30 mouse cellular contexts compared by ENCODE assay signal in the genomic region with DNA sequence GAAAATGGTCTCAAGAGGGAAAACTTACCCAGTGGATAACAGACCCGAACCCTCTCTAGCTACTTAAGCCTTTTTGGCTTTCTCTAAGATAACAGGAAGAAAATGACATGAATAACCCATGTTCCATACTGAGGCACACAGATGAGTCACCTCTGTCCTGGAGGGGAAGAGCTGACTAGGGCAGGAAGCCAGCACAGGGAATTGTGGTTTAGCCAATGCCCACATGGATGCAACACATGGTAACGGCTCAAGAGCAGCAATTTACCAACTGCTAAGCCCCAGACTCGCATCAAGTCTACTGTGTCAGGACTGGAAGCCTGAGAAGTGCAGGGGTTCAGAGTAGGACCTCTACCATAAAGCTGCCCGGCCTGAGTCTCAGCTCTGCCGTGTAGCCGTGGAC. TPM values are rescaled to one million over a fixed set of nuclear protein-coding genes. Genes with fewer than 3 reads are reported as not detected.
DNase-seq lines count a peak whose midpoint lies in the region; ATAC-seq and TF ChIP-seq lines count a peak whose summit lies in the region.
"Had no signal": no experiment of that assay in that cellular context is flagged by ENCODE, and none has a peak within 500 bp of the region (broad histone marks: within the 10 kb centered on the region; RNA-seq: fewer than 3 reads in every experiment).

No protein-coding gene starts in this region.

- no peak overlapping the region for H3K4me3 ChIP-seq in hindbrain, embryonic 14.5 days (replicated peaks; ENCODE audit: low read length)
- H3K4me3 ChIP-seq in hindbrain, postnatal 0 days (ENCODE audit: low read length), result no peak overlapping the region
- no peak overlapping the region for H3K4me3 ChIP-seq in CH12.LX (replicated peaks in 1 of 3; ENCODE audit: low read depth in 2 of 3, low read length in 2 of 3, poor library complexity in 1 of 3)
- H3K4me3 ChIP-seq in midbrain, embryonic 11.5 days (ENCODE audit: low read depth, low read length), result no peak overlapping the region
- H3K4me3 ChIP-seq in lung, postnatal 0 days (ENCODE audit: low read depth, low read length), result no peak overlapping the region
- H3K4me3 ChIP-seq: embryonic facial prominence, embryonic 10.5 days; forebrain, embryonic 15.5 days; limb, embryonic 12.5 days had no signal

- H3K9me3 ChIP-seq in hindbrain, embryonic 14.5 days (ENCODE audit: control insufficient read depth, low read length), result no peaks in the 10 kb centered on the region
- H3K9me3 ChIP-seq in hindbrain, postnatal 0 days (ENCODE audit: low read length), result no peaks in the 10 kb centered on the region
- H3K9me3 ChIP-seq in CH12.LX (replicated peaks; ENCODE audit: low read length), result no peaks in the 10 kb centered on the region
- no peaks in the 10 kb centered on the region for H3K9me3 ChIP-seq in midbrain, embryonic 11.5 days (ENCODE audit: control insufficient read depth, low read length)
- H3K9me3 ChIP-seq in lung, postnatal 0 days (ENCODE audit: low read length), result no peaks in the 10 kb centered on the region
- H3K9me3 ChIP-seq: embryonic facial prominence, embryonic 10.5 days; forebrain, embryonic 15.5 days; limb, embryonic 12.5 days had no signal

- no peak overlapping the region for H3K4me2 ChIP-seq in hindbrain, embryonic 14.5 days (replicated peaks)
- no peak overlapping the region for H3K4me2 ChIP-seq in hindbrain, postnatal 0 days (ENCODE audit: low read depth, low read length)
- H3K4me2 ChIP-seq in CH12.LX (ENCODE audit: insufficient read depth, low read depth, poor library complexity, severe bottlenecking), result no peak overlapping the region
- no peak overlapping the region for H3K4me2 ChIP-seq in midbrain, embryonic 11.5 days
- H3K4me2 ChIP-seq in lung, postnatal 0 days (replicated peaks; ENCODE audit: low read depth, low read length), result no peak overlapping the region
- H3K4me2 ChIP-seq: forebrain, embryonic 15.5 days; heart, embryonic 11.5 days; limb, embryonic 12.5 days; liver, embryonic 11.5 days had no signal

- H3K9ac ChIP-seq in hindbrain, embryonic 14.5 days, result no peak overlapping the region
- H3K9ac ChIP-seq in hindbrain, postnatal 0 days (replicated peaks; ENCODE audit: low read length), result no peak overlapping the region
- H3K9ac ChIP-seq in CH12.LX (ENCODE audit: insufficient read depth, low read depth), result no peak overlapping the region
- no peak overlapping the region for H3K9ac ChIP-seq in midbrain, embryonic 11.5 days (ENCODE audit: low read length)
- H3K9ac ChIP-seq in lung, postnatal 0 days (replicated peaks; ENCODE audit: low read depth), result no peak overlapping the region
- H3K9ac ChIP-seq: forebrain, embryonic 15.5 days; limb, embryonic 12.5 days had no signal

- no peak for TF ChIP-seq RAD21 in CH12.LX (IDR thresholded peaks at IDR 0.05; ENCODE audit: low read depth, low read length)

- TF ChIP-seq POLR2A in CH12.LX (IDR thresholded peaks at IDR 0.05; ENCODE audit: low read depth, low read length), result no peak

- 0 out of 2 replicates have a peak, but pooled peaks have one; percentile 32 for TF ChIP-seq EP300 in CH12.LX (IDR thresholded peaks at IDR 0.05; ENCODE audit: low read length)
- TF ChIP-seq EP300 in lung, postnatal 0 days (IDR thresholded peaks at IDR 0.05), result no peak

- H3K27me3 ChIP-seq in hindbrain, embryonic 14.5 days (ENCODE audit: control insufficient read depth, insufficient read depth, low read length), result no peaks in the 10 kb centered on the region
- H3K27me3 ChIP-seq in hindbrain, postnatal 0 days (ENCODE audit: insufficient read depth, low read length), result no peaks in the 10 kb centered on the region
- H3K27me3 ChIP-seq in CH12.LX (replicated peaks), result no peaks in the 10 kb centered on the region
- H3K27me3 ChIP-seq in midbrain, embryonic 11.5 days (ENCODE audit: control insufficient read depth, insufficient read depth, low read length), result no peaks in the 10 kb centered on the region
- H3K27me3 ChIP-seq in lung, postnatal 0 days (replicated peaks; ENCODE audit: insufficient read depth, low read length), result no peaks in the 10 kb centered on the region
- H3K27me3 ChIP-seq: forebrain, embryonic 15.5 days; limb, embryonic 12.5 days had no signal

- peaks cover 94% of the 10 kb centered on the region for H3K36me3 ChIP-seq in hindbrain, embryonic 14.5 days (replicated peaks; ENCODE audit: control insufficient read depth, insufficient read depth)
- peaks cover 44% of the 10 kb centered on the region for H3K36me3 ChIP-seq in hindbrain, postnatal 0 days (ENCODE audit: insufficient read depth, low read length)
- peaks cover 56 to 90% of the 10 kb centered on the region in 2 experiments for H3K36me3 ChIP-seq in CH12.LX (replicated peaks in 1 of 2; ENCODE audit: control insufficient read depth in 1 of 2, insufficient read depth in 1 of 2, low read length in 1 of 2)
- peaks cover 53% of the 10 kb centered on the region for H3K36me3 ChIP-seq in midbrain, embryonic 11.5 days (ENCODE audit: control insufficient read depth, insufficient read depth, low read length)
- 0 out of 2 replicates have a peak, but pooled peaks cover 13% of the 10 kb centered on the region for H3K36me3 ChIP-seq in lung, postnatal 0 days (ENCODE audit: insufficient read depth, low read length)

- H3K27ac ChIP-seq in hindbrain, embryonic 14.5 days, result 0 out of 2 replicates have a peak overlapping the region, but pooled peaks have one; percentile 4
- no peak overlapping the region for H3K27ac ChIP-seq in hindbrain, postnatal 0 days
- no peak overlapping the region for H3K27ac ChIP-seq in CH12.LX (ENCODE audit: insufficient read depth, low read depth)
- no peak overlapping the region for H3K27ac ChIP-seq in midbrain, embryonic 11.5 days (ENCODE audit: low read depth, low read length)
- H3K27ac ChIP-seq in lung, postnatal 0 days (ENCODE audit: low read length), result no peak overlapping the region
- H3K27ac ChIP-seq: embryonic facial prominence, embryonic 10.5 days; forebrain, embryonic 15.5 days; kidney, postnatal 0 days; limb, embryonic 12.5 days had no signal

- no peak for ATAC-seq in hindbrain, embryonic 14.5 days (ENCODE audit: low FRiP score)
- no peak for ATAC-seq in hindbrain, postnatal 0 days
- ATAC-seq in hematopoietic stem cell, adult 5-6 weeks (replicated peaks in 1 of 2; ENCODE audit: insufficient read depth in 1 of 2, low FRiP score in 2 of 2, low TSS enrichment in 1 of 2, low read depth in 1 of 2, poor library complexity in 2 of 2, severe bottlenecking in 2 of 2), result peak; percentile 34 to 56
- no peak for ATAC-seq in midbrain, embryonic 11.5 days (ENCODE audit: low FRiP score)
- ATAC-seq in lung, postnatal 0 days, result no peak
- ATAC-seq: forebrain, embryonic 15.5 days; midbrain, embryonic 16.5 days had no signal

- in situ Hi-C loops in CH12.LX (cut with MboI; ENCODE audit: low pct_ligation_motif_present, low pct_unique_long_range_greater_than_20kb, low sequenced_read_pairs), result loop anchor here (25.0 kb wide), 1 partner anchor 466 kb away; no protein-coding TSS in a partner anchor

- dilution Hi-C loops in CH12.LX (cut with MboI; ENCODE audit: extremely low pct_ligation_motif_present, extremely low pct_unique_long_range_greater_than_20kb, low sequenced_read_pairs), result no loop called here

- H3K79me2 ChIP-seq in CH12.LX (replicated peaks; ENCODE audit: control insufficient read depth, extremely low read depth, insufficient read depth, poor library complexity, severe bottlenecking), result no peaks in the 10 kb centered on the region

- DNase-seq in hindbrain, embryonic 14.5 days (ENCODE audit: low spot score), result no peak
- DNase-seq in hindbrain, postnatal 0 days (ENCODE audit: low spot score), result no peak
- DNase-seq in 3T3-L1 (ENCODE audit: low read depth, low spot score) (peak; percentile 62), CH12.LX (ENCODE audit: extremely low read depth) (no peak)
- DNase-seq in midbrain, embryonic 11.5 days (ENCODE audit: low spot score, missing footprints), result no peak
- DNase-seq in lung, postnatal 0 days (ENCODE audit: low spot score), result no peak
- DNase-seq: adrenal gland, adult 8-10 months; cerebellum, adult 2 months; cerebellum, postnatal 25 days; kidney, adult 2 months; lung, adult 18-20 months; lung, postnatal 14 days; thymus, postnatal 4 days had no signal

- 89% methylated on average over 6 of the region's 6 CpGs for WGBS in hindbrain, embryonic 14.5 days
- 72% methylated on average over 6 of the region's 6 CpGs for WGBS in hindbrain, postnatal 0 days
- 86% methylated on average over 6 of the region's 6 CpGs for WGBS in midbrain, embryonic 11.5 days
- WGBS in lung, postnatal 0 days, result 70% methylated on average over 6 of the region's 6 CpGs

- no peak for TF ChIP-seq CTCF in hindbrain, postnatal 0 days (IDR thresholded peaks at IDR 0.05; ENCODE audit: low read depth)
- no peak for TF ChIP-seq CTCF in CH12.LX (conservative IDR thresholded peaks at IDR 0.05 in 1 of 2, IDR thresholded peaks at IDR 0.05 in 1 of 2; ENCODE audit: low read depth in 2 of 2, low read length in 2 of 2)
- no peak for TF ChIP-seq CTCF in lung, postnatal 0 days (IDR thresholded peaks at IDR 0.05)

- H3K4me1 ChIP-seq in hindbrain, embryonic 14.5 days (replicated peaks; ENCODE audit: control insufficient read depth, insufficient read depth, low read length), result peaks cover 9% of the 10 kb centered on the region
- H3K4me1 ChIP-seq in hindbrain, postnatal 0 days (ENCODE audit: insufficient read depth, low read length), result no peaks in the 10 kb centered on the region
- peaks cover 21 to 64% of the 10 kb centered on the region in 2 experiments for H3K4me1 ChIP-seq in CH12.LX (ENCODE audit: control insufficient read depth in 1 of 2, insufficient read depth in 2 of 2)
- no peaks in the 10 kb centered on the region for H3K4me1 ChIP-seq in midbrain, embryonic 11.5 days (ENCODE audit: control insufficient read depth, insufficient read depth, low read length)
- peaks cover 12% of the 10 kb centered on the region for H3K4me1 ChIP-seq in lung, postnatal 0 days (ENCODE audit: insufficient read depth, low read depth, low read length)
- H3K4me1 ChIP-seq: embryonic facial prominence, embryonic 10.5 days had no signal

RNA-seq across cellular contexts. Expression of a gene that starts 17.8 kb away (rescaled TPM):
- polyA plus RNA-seq in hindbrain, embryonic 14.5 days (2014; fragmentation: Nextera tagmentation; extraction: Ambion mirVana), result 0.91 and 1.3 TPM in 2 replicates
- 2.5 and 3.1 TPM in 2 replicates for total RNA-seq in hindbrain, postnatal 0 days (2014; rRNA removed)
- 1.0 and 1.2 TPM in 2 replicates for polyA plus RNA-seq in hindbrain, postnatal 0 days (2015; fragmentation: Nextera tagmentation; extraction: Ambion mirVana)
- total RNA-seq in CH12.LX (2012; rRNA removed) (43.8 and 53.6 TPM in 2 replicates), CH12.LX (2014; rRNA removed) (67.0 and 68.0 TPM in 2 replicates)
- polyA plus RNA-seq in CH12.LX (2012; ENCODE audit: insufficient read length, low read depth), result 241 and 270 TPM in 2 replicates
- 15.1 and 28.2 TPM in 2 replicates for total RNA-seq in hematopoietic stem cell, adult 5-6 weeks (2017)
- 0.90 and 1.1 TPM in 2 replicates for polyA plus RNA-seq in midbrain, embryonic 11.5 days (2014; fragmentation: Nextera tagmentation; extraction: Ambion mirVana)
- 5.5 and 6.3 TPM in 2 replicates for polyA plus RNA-seq in lung, postnatal 0 days (2015; fragmentation: Nextera tagmentation; extraction: Ambion mirVana)

RNA-seq across cellular contexts. Expression of a gene that starts 22.9 kb away (rescaled TPM):
- polyA plus RNA-seq in hindbrain, embryonic 14.5 days (2014; fragmentation: Nextera tagmentation; extraction: Ambion mirVana), result 44.1 and 50.6 TPM in 2 replicates
- 54.7 and 55.6 TPM in 2 replicates for total RNA-seq in hindbrain, postnatal 0 days (2014; rRNA removed)
- polyA plus RNA-seq in hindbrain, postnatal 0 days (2015; fragmentation: Nextera tagmentation; extraction: Ambion mirVana), result 23.3 and 24.6 TPM in 2 replicates
- total RNA-seq in CH12.LX (2012; rRNA removed) (19.2 and 21.2 TPM in 2 replicates), CH12.LX (2014; rRNA removed) (15.6 and 16.4 TPM in 2 replicates)
- polyA plus RNA-seq in CH12.LX (2012; ENCODE audit: insufficient read length, low read depth), result 28.7 and 30.5 TPM in 2 replicates
- total RNA-seq in hematopoietic stem cell, adult 5-6 weeks (2017), result 5.3 and 8.2 TPM in 2 replicates
- 62.0 and 64.3 TPM in 2 replicates for polyA plus RNA-seq in midbrain, embryonic 11.5 days (2014; fragmentation: Nextera tagmentation; extraction: Ambion mirVana)
- 8.4 and 8.7 TPM in 2 replicates for polyA plus RNA-seq in lung, postnatal 0 days (2015; fragmentation: Nextera tagmentation; extraction: Ambion mirVana)
- total RNA-seq: megakaryocyte-erythroid progenitor cell, adult 5-6 weeks had no signal

RNA-seq across cellular contexts. Expression of a gene that starts 50.7 kb away (rescaled TPM):
- not detected in 2 replicates for polyA plus RNA-seq in hindbrain, embryonic 14.5 days (2014; fragmentation: Nextera tagmentation; extraction: Ambion mirVana)
- total RNA-seq in hindbrain, postnatal 0 days (2014; rRNA removed), result not detected in 2 replicates
- not detected in 2 replicates for polyA plus RNA-seq in hindbrain, postnatal 0 days (2015; fragmentation: Nextera tagmentation; extraction: Ambion mirVana)
- total RNA-seq in CH12.LX (2012; rRNA removed) (not detected in 2 replicates), CH12.LX (2014; rRNA removed) (not detected in 2 replicates)
- not detected in 2 replicates for polyA plus RNA-seq in CH12.LX (2012; ENCODE audit: insufficient read length, low read depth)
- not detected in 2 replicates for total RNA-seq in hematopoietic stem cell, adult 5-6 weeks (2017)
- polyA plus RNA-seq in midbrain, embryonic 11.5 days (2014; fragmentation: Nextera tagmentation; extraction: Ambion mirVana), result not detected in 2 replicates
- polyA plus RNA-seq in lung, postnatal 0 days (2015; fragmentation: Nextera tagmentation; extraction: Ambion mirVana), result not detected in 2 replicates
- total RNA-seq: adrenal gland, adult 8-10 months; ES-E14; gastrocnemius, adult 8-10 months; layer of hippocampus, postnatal 14 days; megakaryocyte-erythroid progenitor cell, adult 5-6 weeks; neutrophil, adult 5-6 weeks had no signal
- polyA plus RNA-seq: cerebellum, adult 2 months; embryonic facial prominence, embryonic 10.5 days; forebrain, embryonic 15.5 days; gonadal fat pad, adult 2 months; heart, embryonic 11.5 days; heart, postnatal 0 days; hindbrain, embryonic 11.5 days; intestine, embryonic 14.5 days; kidney, adult 2 months; kidney, postnatal 0 days; limb, embryonic 12.5 days; liver, embryonic 11.5 days; midbrain, embryonic 16.5 days had no signal

Comparison
In these comparisons a context has a peak if more than half of its experiments do, and no peak if none do; other contexts are left out.
1. ATAC-seq: peak in hematopoietic stem cell, adult 5-6 weeks (2 of 2); none in hindbrain, embryonic 14.5 days (single experiment), hindbrain, postnatal 0 days (single experiment), midbrain, embryonic 11.5 days (single experiment) and lung, postnatal 0 days (single experiment).
2. RNA of a gene that starts 17.8 kb away (polyA plus RNA-seq): 241 to 270 TPM in CH12.LX; 5.5 to 6.3 TPM in lung, postnatal 0 days, 0.91 to 1.3 TPM in hindbrain, embryonic 14.5 days, 0.90 to 1.1 TPM in midbrain, embryonic 11.5 days and 1.0 to 1.2 TPM in hindbrain, postnatal 0 days; every median in the first group is over 10 times any median in the second.